Mouse (Mus musculus) heart, postnatal 0 days (tissue): Measurements from ENCODE around the gene Fam120b. TPM values are rescaled to one million over a fixed set of nuclear protein-coding genes. Genes with fewer than 3 reads are reported as not detected.

Experiments used
- ATAC-seq: fragments of 200-750 bp; cut with Nextera tagmentation; 2 replicates; pipeline ENCODE4 v1.8.0; 2017; ENCODE audit warnings: low read depth, moderate number of reproducible peaks, moderate library complexity; ENCODE audit not compliant: insufficient read depth
- DNase-seq: peaks from one replicate; pipeline ENCODE4 v3.0.0-alpha.2; 2016; ENCODE audit warnings: low spot score
- H3K27ac ChIP-seq: fragments of 300-500 bp; sonication (generic); 2 replicates; pipeline ENCODE4 v1.5.1; 2014; ENCODE audit warnings: low read depth, mild to moderate bottlenecking
- H3K27me3 ChIP-seq: fragments of 300-500 bp; sonication (generic); 2 replicates; pipeline ENCODE4 v1.6.1; 2014; ENCODE audit warnings: low read length, mixed read lengths; ENCODE audit not compliant: control insufficient read depth, insufficient read depth
- H3K36me3 ChIP-seq: fragments of 300-500 bp; sonication (generic); replicated peaks from 2 replicates; pipeline ENCODE4 v1.6.1; 2014; ENCODE audit warnings: low read length, mixed read lengths; ENCODE audit not compliant: control insufficient read depth, insufficient read depth
- H3K4me1 ChIP-seq: fragments of 300-500 bp; sonication (generic); 2 replicates; pipeline ENCODE4 v1.6.1; 2014; ENCODE audit warnings: antibody characterized with exemption; ENCODE audit not compliant: control insufficient read depth, insufficient read depth
- H3K4me2 ChIP-seq: fragments of 300-500 bp; sonication (generic); 2 replicates; pipeline ENCODE4 v1.6.1; 2014; ENCODE audit warnings: low read depth, mild to moderate bottlenecking, low read length, moderate library complexity
- H3K4me3 ChIP-seq: fragments of 300-500 bp; sonication (generic); 2 replicates; pipeline ENCODE4 v1.5.1; 2014; ENCODE audit warnings: low read depth, low read length
- H3K9ac ChIP-seq: fragments of 300-500 bp; sonication (generic); replicated peaks from 2 replicates; pipeline ENCODE4 v1.6.1; 2014; ENCODE audit warnings: low read depth, low read length, mixed read lengths
- H3K9me3 ChIP-seq: fragments of 300-500 bp; sonication (generic); replicated peaks from 2 replicates; pipeline ENCODE4 v1.6.1; 2016; ENCODE audit warnings: low read length; ENCODE audit not compliant: control insufficient read depth
- CTCF ChIP-seq: IDR thresholded peaks from 2 replicates; pipeline ENCODE4 v1.5.1; 2016; ENCODE audit warnings: antibody characterized with exemption, control low read depth, low read depth
- EP300 ChIP-seq: IDR thresholded peaks from 2 replicates; pipeline ENCODE4 v1.6.1; 2016; ENCODE audit warnings: antibody characterized with exemption, low read depth
- WGBS: fragments of 180-500 bp; shearing (Covaris S2); extraction: QIAGEN DNeasy Blood & Tissue Kit; methylation state at CpG from one replicate; pipeline ENCODE4 v1.1.7; 2014; 5-methylcytosine and 5-hydroxymethylcytosine counted together
- polyA plus RNA-seq: library from polyadenylated mRNA; unstranded; fragments of >200 nt; fragmentation: Nextera tagmentation; extraction: Ambion mirVana; gene quantifications from 2 replicates; pipeline ENCODE4 v1.2.1, GENCODE M21; 2015
- total RNA-seq: library from RNA; depleted of rRNA; stranded (reverse); fragments of >200 nt; gene quantifications from 2 replicates; pipeline ENCODE4 v1.2.3, GENCODE M21; 2014; ENCODE audit warnings: low replicate concordance; rRNA removed

Gene Fam120b
- total and polyA plus RNA-seq, 2 experiments from 2014 or later, result 10.5 to 10.9 TPM

GRCm38 (mm10) chr17:15472671-15473070, 76.7 kb downstream of the Fam120b start:
- no peak overlapping the region for H3K4me3 ChIP-seq
- DNase-seq (no peak), ATAC-seq (no peak)
- H3K4me2 ChIP-seq, result no peak overlapping the region
- no peaks in the 10 kb centered on the region for H3K27me3 ChIP-seq
- H3K27ac ChIP-seq, result no peak overlapping the region
- no peaks in the 10 kb centered on the region for H3K4me1 ChIP-seq
- H3K9ac ChIP-seq, result no peak overlapping the region
- 87% methylated on average over 4 of the region's 4 CpGs for WGBS
- TF ChIP-seq CTCF (no peak), EP300 (no peak)
- no peaks in the 10 kb centered on the region for H3K9me3 ChIP-seq
- peaks cover 71% of the 10 kb centered on the region for H3K36me3 ChIP-seq

Other genes with a start within 250 kb of the Fam120b start
- 3.7 and 18.9 TPM in 2 replicates for gene Dll1, start 19.3 kb upstream of the Fam120b start, total RNA-seq
- gene Dll1, start 19.3 kb upstream of the Fam120b start, polyA plus RNA-seq, result 3.0 and 3.5 TPM in 2 replicates
- 91.4 and 112 TPM in 2 replicates for gene Psmb1, start 103.5 kb downstream of the Fam120b start, total RNA-seq
- 228 and 230 TPM in 2 replicates for gene Psmb1, start 103.5 kb downstream of the Fam120b start, polyA plus RNA-seq
- 22.5 and 26.7 TPM in 2 replicates for gene Tbp, start 103.7 kb downstream of the Fam120b start, total RNA-seq
- 14.7 and 16.5 TPM in 2 replicates for gene Tbp, start 103.7 kb downstream of the Fam120b start, polyA plus RNA-seq
- 42.7 and 72.9 TPM in 2 replicates for gene Pdcd2, start 131.1 kb downstream of the Fam120b start, total RNA-seq
- gene Pdcd2, start 131.1 kb downstream of the Fam120b start, polyA plus RNA-seq, result 28.5 and 29.6 TPM in 2 replicates
- 1.0 and 2.3 TPM in 2 replicates for gene Prdm9, start 168.2 kb downstream of the Fam120b start, total RNA-seq
- gene Prdm9, start 168.2 kb downstream of the Fam120b start, polyA plus RNA-seq, result 1.7 and 1.9 TPM in 2 replicates